Mouse (Mus musculus) liver (tissue): ENCODE measurements around the gene Sacs.

Source experiments
- DNase-seq: peaks from one replicate; pipeline ENCODE4 v3.0.0-alpha.2; 2020; ENCODE audit warnings: mixed read lengths

Sacs gene

GRCm38 (mm10) chr14:61242611-61243010 lies 104.4 kb downstream of the Sacs start:
- DNase-seq = no peak

- no peak for DNase-seq
Measured at GRCm38 (mm10) chr14:61246444-61246843, 108.2 kb downstream of the Sacs start.

DNA sequence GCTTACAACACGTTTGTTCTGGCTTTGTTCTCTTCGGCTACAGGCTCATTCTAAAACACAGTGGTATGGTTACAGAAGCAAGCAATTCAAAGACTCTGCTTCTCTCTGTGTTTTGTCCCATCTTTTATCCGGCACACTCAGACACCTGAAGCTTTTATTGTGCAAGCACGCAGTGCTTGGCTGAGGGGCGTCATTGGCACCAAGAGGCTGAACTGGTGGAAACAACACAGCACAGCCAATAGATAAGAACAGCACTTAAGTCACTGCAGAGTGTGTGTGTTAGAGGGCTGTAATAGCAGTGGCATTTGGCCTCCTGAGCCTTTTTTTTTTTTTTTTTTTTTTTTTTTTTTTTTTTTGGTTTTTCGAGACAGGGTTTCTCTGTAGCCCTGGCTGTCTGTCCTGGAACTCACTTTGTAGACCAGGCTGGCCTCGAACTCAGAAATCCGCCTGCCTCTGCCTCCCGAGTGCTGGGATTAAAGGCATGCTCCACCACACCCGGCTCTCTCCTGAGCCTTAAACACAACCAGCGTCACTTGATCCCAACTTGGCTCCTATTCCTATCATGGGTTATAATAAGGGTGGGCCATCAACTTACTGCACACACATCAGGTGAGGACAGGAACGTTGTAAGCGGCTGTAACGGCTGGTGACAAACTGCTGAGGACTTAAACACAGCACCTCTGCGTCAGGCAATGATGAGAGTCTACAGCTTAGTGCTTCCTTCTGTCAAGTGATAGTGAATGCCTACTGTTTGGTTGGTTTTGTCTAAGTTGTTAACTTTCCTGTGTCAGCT lies 114.5 kb downstream of the Sacs start:
- no peak for DNase-seq

DNA sequence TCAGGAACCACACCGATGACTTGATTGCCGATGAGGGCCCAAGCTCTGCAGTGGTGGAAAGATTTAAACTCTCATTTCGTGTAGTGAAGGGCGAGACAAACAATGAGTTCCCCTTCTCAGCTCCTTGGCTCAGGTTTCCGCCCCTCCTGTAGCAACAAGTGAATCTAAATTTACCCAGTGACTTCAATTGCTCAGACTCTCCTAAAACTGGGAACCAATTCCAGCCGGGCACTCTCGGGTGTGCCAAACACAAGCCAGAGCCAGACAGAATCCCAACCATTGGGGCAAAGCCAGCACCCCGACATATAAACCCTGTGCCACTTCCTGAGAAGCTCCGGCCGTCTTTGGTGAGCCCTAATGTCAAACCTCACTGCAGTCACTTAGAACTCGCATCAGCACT lies 120.1 kb downstream of the Sacs start, which contains the start of gene Sgcg:
Gene Sgcg, minus strand, starts transcription at position 139 of the 400 bp plus-strand sequence.
- DNase-seq = no peak

GRCm38 (mm10) chr14:61259084-61259483 lies 120.8 kb downstream of the Sacs start:
- DNase-seq = no peak

GRCm38 (mm10) chr14:61267908-61268475 lies 129.7 kb downstream of the Sacs start:
- DNase-seq = no peak

GRCm38 (mm10) chr14:61274414-61275198 lies 136.3 kb downstream of the Sacs start:
- DNase-seq = no peak

- peak; percentile 60 for DNase-seq
Measured at GRCm38 (mm10) chr14:61277285-61277684, 139.0 kb downstream of the Sacs start.

- DNase-seq = no peak
Measured at GRCm38 (mm10) chr14:61278676-61279300, 140.5 kb downstream of the Sacs start.

DNA sequence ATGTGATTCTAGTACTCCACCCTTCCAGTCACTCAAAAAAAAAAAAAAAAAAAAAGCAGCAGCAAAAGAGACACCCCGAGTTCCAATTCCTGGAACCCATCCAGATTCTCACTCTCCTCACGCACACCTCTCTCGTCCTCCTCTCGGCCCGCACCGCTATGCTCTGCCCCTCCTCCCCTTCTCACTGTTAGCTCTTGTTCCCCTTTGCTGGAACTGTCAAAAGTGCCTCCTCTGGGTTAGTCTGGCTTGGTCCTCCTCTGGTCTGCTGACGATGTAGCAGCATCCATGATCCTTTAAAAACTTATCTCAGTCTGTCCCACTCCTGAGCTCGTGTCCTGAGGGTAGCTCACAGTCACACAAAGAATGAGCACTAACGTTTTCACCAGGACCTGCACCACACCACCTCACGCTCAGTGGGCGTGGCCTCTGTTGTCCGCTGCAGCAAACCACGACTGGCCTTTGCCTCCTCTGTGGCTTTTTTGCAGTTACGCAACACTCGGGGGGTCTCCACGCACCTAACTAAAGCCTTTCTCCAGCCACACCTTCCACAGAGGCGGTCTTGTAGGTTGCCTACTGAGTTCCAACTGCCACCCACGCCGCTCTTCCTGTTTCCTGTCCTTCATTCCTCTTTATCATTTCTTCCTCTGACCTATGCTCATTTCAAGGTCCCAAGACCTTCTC lies 150.5 kb downstream of the Sacs start:
- DNase-seq = peak; percentile 30
